Mouse (Mus musculus): Measurements from ENCODE around the gene Egf.
"Not testable (repeated sequence)": the region's sequence is repeated elsewhere in the genome, so short reads cannot be mapped to it uniquely, and the experiment has no call there.

- TF ChIP-seq CTCF, EP300 (IDR thresholded peaks at IDR 0.05): not testable (repeated sequence)
Measured at GRCm38 (mm10) chr3:129757599-129757998, 2.5 kb upstream of the Egf start.
